Mouse (Mus musculus): ENCODE results near the gene Catsperd.

Gene Catsperd

GRCm38 (mm10) chr17:56709708-56710107 is 81.8 kb downstream of the Catsperd start:
- no peak for DNase-seq (ENCODE audit: inconsistent age in 2 of 2, low spot score in 1 of 2)

Measured in adrenal gland, adult (tissue).